Mouse (Mus musculus): ENCODE data around the gene BC004004. TPM values are rescaled to one million over a fixed set of nuclear protein-coding genes. Genes with fewer than 3 reads are reported as not detected.
"Not testable (repeated sequence)": the region's sequence is repeated elsewhere in the genome, so short reads cannot be mapped to it uniquely, and the experiment has no call there.

BC004004 gene
- polyA plus RNA-seq, 1 experiment from 2014 or later, result 79.2 TPM

DNA sequence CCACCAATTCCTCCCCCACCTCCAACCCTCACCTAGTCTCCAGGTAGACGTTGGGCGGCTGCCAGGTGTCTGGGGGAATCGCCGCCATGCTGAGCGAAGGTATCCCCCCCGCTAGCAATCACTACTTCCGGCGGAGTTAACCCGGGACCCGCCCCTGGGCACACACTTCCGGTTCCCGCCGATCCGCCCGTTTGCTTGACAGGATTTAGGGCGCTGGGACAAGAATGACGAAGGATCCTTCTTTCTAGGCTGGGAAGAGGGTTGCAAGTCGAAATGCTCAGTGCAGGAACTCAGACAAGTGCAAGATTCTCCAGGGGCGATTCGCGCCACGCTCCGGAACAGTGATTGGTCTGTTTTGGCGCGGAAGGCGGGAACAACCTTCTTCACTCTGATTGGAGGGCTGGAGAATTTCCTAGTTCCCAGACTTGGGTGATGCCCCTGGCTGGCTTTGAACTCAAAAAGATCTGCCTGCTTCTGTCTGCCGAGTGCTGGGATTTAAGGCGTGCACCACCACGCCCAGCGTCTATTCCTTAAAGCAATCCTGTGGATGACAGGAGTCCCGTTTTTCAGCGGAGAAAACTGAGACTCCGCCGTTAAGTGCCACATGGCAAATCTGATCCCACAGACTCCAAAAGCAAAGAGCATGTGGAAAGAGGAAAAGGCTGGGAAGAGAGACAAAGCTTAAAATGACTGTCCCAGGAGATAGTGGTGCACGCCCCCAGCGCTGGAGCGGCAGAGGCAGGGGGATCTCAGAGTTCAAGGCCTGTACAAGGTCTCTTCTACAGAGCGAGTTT is 4.6 kb upstream of the BC004004 start, which contains the start of gene Ppil1:
Gene Ppil1 (minus strand): TSS at position 347 of the 794 bp plus-strand sequence.
- H3K4me3 ChIP-seq, result peak within 1 kb of the TSS; percentile 90
- no peaks in the 10 kb centered on the region for H3K9me3 ChIP-seq
- peak within 1 kb of the TSS; percentile 99 for H3K27ac ChIP-seq
- H3K36me3 ChIP-seq, result peaks cover 28% of the 10 kb centered on the region
- no peaks in the 10 kb centered on the region for H3K27me3 ChIP-seq (ENCODE audit: insufficient read depth, poor library complexity, severe bottlenecking)
- DNase-seq (ENCODE audit: low spot score), result peak; percentile 95
- peaks cover 34% of the 10 kb centered on the region for H3K4me1 ChIP-seq
- 6% methylated on average over 38 of the region's 38 CpGs for WGBS

DNA sequence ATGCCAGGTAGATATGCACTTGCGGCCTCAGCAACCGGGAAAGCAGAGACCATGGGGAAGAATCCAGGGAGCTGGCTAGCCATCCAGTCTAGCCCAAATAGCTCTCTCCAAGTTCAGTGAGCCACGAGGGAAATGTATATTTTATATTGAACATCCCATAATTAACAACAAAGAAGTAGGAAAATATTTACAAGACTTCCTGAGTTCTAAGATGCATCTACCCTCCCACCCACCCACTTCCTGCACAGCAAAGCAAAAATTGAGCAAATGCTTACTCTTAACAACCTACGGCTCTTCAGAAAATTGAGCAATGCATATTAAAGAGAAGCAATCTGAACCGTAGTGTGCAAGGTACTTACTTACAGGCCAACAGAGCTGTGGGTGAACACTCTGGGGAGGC is 3.8 kb upstream of the BC004004 start:
- DNase-seq (ENCODE audit: low spot score), result no peak
- Histone ChIP-seq H3K9me3 (no peaks in the 10 kb centered on the region), H3K4me3 (peak overlapping the region; percentile 90), H3K4me1 (peaks cover 34% of the 10 kb centered on the region), H3K36me3 (peaks cover 22% of the 10 kb centered on the region), H3K27me3 (ENCODE audit: insufficient read depth, poor library complexity, severe bottlenecking) (no peaks in the 10 kb centered on the region), H3K27ac (peak overlapping the region; percentile 99)
- 85% methylated on average over 5 of the region's 5 CpGs for WGBS

GRCm38 (mm10) chr17:29267040-29267439 is 1.5 kb upstream of the BC004004 start:
- WGBS, result 80% methylated on average over 2 of the region's 2 CpGs
- not testable (repeated sequence) for H3K27me3 ChIP-seq (ENCODE audit: insufficient read depth, poor library complexity, severe bottlenecking); H3K4me3 ChIP-seq; H3K36me3 ChIP-seq; DNase-seq (ENCODE audit: low spot score); H3K9me3 ChIP-seq; H3K27ac ChIP-seq
- peaks cover 30% of the 10 kb centered on the region for H3K4me1 ChIP-seq

DNA sequence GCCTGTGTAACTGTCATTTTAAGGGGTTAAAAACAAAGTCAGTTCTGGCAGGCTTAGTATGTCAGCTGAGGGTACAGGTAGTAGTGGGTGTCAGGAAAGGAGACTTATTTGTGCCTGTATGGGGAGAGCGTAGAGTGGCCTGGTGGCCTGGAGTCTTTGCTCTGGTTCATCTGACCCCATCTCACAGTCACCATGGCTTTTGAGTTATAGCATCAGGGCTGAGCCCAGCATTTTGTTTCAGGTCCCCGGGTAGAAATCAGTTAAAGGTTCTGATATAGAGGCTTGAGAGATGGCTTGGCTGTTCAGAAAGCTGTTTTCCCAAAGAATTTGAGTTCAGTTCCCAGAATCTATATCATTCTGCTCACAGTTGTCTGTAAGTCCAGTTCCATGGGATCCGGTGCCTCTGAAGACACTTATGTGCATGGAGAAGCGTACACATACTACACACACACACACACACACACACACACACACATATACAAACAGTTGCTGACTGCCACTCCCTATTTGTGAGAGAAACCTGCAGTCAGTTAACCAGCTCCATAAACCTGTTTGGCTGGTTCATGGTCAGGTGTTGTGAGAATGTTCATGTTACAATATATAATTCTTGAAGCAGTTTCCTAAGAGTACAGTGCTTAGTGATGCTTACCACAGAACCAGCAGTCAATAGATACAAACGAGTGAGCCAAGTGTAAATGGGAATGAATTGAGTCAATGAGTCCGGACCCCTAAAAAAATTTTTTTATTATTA is 482 bp upstream of the BC004004 start:
- Histone ChIP-seq H3K4me3 (peak overlapping the region; percentile 85), H3K27me3 (ENCODE audit: insufficient read depth, poor library complexity, severe bottlenecking) (no peaks in the 10 kb centered on the region), H3K4me1 (peaks cover 19% of the 10 kb centered on the region), H3K27ac (peak overlapping the region; percentile 96), H3K36me3 (no peaks in the 10 kb centered on the region), H3K9me3 (no peaks in the 10 kb centered on the region)
- DNase-seq (ENCODE audit: low spot score), result no peak
- WGBS, result 58% methylated on average over 6 of the region's 6 CpGs

DNA sequence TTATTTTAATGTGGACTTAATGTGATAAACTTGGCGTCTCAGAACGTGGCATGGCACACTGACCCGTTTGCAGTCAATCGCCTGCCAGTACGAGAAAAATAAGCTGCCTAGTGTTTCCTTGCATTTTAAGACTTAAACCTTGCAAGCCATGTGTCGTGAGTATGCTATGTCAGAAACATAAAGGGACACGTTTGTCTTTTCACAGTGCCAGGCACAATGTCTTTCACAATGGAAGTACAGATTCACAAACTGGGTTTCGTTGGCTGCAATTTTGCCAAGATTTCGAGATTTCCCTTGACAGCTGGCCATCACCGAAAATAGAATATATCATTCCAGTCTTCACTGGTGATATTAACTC is 740 bp downstream of the BC004004 start:
- no peaks in the 10 kb centered on the region for H3K9me3 ChIP-seq
- H3K36me3 ChIP-seq, result no peaks in the 10 kb centered on the region
- peaks cover 20% of the 10 kb centered on the region for H3K4me1 ChIP-seq
- DNase-seq (ENCODE audit: low spot score), result no peak
- H3K4me3 ChIP-seq, result peak overlapping the region; percentile 85
- H3K27ac ChIP-seq, result peak overlapping the region; percentile 96
- no peaks in the 10 kb centered on the region for H3K27me3 ChIP-seq (ENCODE audit: insufficient read depth, poor library complexity, severe bottlenecking)
- 22% methylated on average over 10 of the region's 10 CpGs for WGBS

GRCm38 (mm10) chr17:29270148-29270698 is 1.6 kb downstream of the BC004004 start:
- peaks cover 16% of the 10 kb centered on the region for H3K4me1 ChIP-seq
- no peaks in the 10 kb centered on the region for H3K36me3 ChIP-seq
- H3K4me3 ChIP-seq, result no peak overlapping the region
- DNase-seq (ENCODE audit: low spot score), result no peak
- 89% methylated on average over 9 of the region's 9 CpGs for WGBS
- H3K27me3 ChIP-seq (ENCODE audit: insufficient read depth, poor library complexity, severe bottlenecking), result no peaks in the 10 kb centered on the region
- H3K27ac ChIP-seq, result no peak overlapping the region
- H3K9me3 ChIP-seq, result no peaks in the 10 kb centered on the region

DNA sequence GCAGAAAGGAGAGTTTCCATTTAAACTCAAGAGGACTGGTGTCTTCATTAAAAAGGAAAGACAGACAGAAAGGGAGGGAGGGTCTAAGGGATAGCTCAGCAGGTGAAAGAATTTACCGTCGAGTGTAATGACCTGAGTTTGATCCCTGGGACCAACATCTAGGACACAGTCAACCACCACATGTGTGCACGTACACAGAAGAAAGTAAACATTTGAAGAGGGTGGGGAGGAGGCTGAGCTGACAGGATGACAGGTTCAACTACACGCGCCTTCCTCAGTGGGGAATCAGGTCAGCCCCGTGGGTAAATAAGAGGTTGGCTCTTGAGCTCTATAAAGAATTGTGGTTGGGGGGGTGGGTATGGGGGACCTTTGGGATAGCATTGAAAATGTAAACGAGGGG is 4.6 kb downstream of the BC004004 start:
- no peaks in the 10 kb centered on the region for H3K9me3 ChIP-seq
- H3K27ac ChIP-seq, result no peak overlapping the region
- DNase-seq (ENCODE audit: low spot score), result no peak
- no peaks in the 10 kb centered on the region for H3K27me3 ChIP-seq (ENCODE audit: insufficient read depth, poor library complexity, severe bottlenecking)
- no peak overlapping the region for H3K4me3 ChIP-seq
- 0 out of 2 replicates have a peak, but pooled peaks cover 2% of the 10 kb centered on the region for H3K36me3 ChIP-seq
- 81% methylated on average over 7 of the region's 7 CpGs for WGBS
- H3K4me1 ChIP-seq, result peaks cover 16% of the 10 kb centered on the region

- Histone ChIP-seq H3K36me3 (0 out of 2 replicates have a peak, but pooled peaks cover 2% of the 10 kb centered on the region), H3K9me3 (no peaks in the 10 kb centered on the region), H3K27me3 (ENCODE audit: insufficient read depth, poor library complexity, severe bottlenecking) (no peaks in the 10 kb centered on the region), H3K27ac (no peak overlapping the region; the same call in 1 of the 2 replicates), H3K4me3 (no peak overlapping the region), H3K4me1 (peaks cover 16% of the 10 kb centered on the region)
- DNase-seq (ENCODE audit: low spot score), result no peak
- 80% methylated on average over 11 of the region's 11 CpGs for WGBS
These were observed 5.3 kb downstream of the BC004004 start for GRCm38 (mm10) chr17:29273889-29274288.

DNA sequence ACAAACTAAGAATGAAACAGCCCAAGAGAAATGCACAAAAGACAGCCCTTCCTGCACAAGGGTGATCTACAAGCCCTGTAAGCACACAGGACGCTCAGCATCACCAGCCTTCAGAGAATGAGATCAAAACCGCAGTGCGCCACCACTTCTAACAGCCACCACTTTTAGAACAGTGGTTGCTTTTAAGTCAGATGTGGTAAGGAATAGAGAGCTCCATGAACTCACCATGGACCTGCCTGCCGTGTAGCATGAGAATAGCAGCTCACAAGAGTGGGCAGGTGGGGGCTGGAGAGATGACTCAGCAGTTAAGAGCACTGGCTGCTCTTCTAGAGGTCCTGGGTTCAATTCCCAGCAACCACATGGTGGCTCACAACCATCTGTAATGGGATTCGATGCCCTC is 11.8 kb downstream of the BC004004 start:
- Histone ChIP-seq H3K27ac (no peak overlapping the region), H3K36me3 (peaks cover 41% of the 10 kb centered on the region), H3K27me3 (ENCODE audit: insufficient read depth, poor library complexity, severe bottlenecking) (no peaks in the 10 kb centered on the region), H3K4me3 (no peak overlapping the region), H3K4me1 (0 out of 2 replicates have a peak, but pooled peaks cover 3% of the 10 kb centered on the region), H3K9me3 (peaks cover under 1% of the 10 kb centered on the region; the same call in 1 of the 2 replicates)
- WGBS, result 93% methylated on average over 5 of the region's 5 CpGs
- no peak for DNase-seq (ENCODE audit: low spot score)

GRCm38 (mm10) chr17:29281541-29281940 is 13.0 kb downstream of the BC004004 start:
- Histone ChIP-seq H3K4me1 (0 out of 2 replicates have a peak, but pooled peaks cover 3% of the 10 kb centered on the region), H3K36me3 (peaks cover 48% of the 10 kb centered on the region), H3K9me3 (peaks cover 4% of the 10 kb centered on the region; the same call in 1 of the 2 replicates), H3K27ac (no peak overlapping the region), H3K27me3 (ENCODE audit: insufficient read depth, poor library complexity, severe bottlenecking) (no peaks in the 10 kb centered on the region), H3K4me3 (no peak overlapping the region)
- no peak for DNase-seq (ENCODE audit: low spot score)
- WGBS, result 82% methylated on average over 5 of the region's 5 CpGs

DNA sequence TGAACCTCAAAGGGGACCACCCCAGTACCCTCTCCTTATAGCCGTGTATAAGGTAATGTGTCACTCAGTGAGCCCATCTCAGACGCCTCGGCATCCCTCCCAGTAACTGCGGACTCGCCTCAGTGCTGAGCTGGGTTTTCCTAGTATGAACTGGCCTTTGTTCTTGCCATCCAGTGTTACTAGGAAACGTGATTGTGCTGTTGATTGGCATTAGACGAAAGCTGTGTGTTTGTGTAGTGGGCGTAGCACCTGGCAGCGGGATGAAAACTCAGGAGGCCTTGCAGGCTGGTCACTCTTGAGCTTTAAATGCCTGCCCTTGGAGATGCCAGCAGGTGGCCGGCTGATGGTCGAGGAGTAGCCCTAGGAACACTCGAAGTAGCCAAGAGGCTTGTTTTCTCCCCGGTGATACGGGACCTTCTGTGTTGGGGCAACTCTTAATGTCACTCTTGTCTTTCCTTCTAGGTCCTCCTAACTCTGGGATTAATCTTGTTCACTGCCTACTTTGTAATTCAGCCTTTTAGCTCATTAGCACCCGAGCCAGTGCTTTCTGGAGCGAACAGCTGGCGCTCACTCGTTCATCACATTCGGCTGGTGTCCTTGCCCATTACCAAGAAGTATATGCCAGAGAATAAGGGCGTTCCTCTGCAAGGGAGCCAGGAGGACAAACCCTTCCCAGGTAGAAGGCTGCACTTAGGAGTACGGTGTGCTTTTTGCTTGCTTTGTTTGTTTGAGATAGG is 13.8 kb downstream of the BC004004 start:
- no peak for DNase-seq (ENCODE audit: low spot score)
- Histone ChIP-seq H3K36me3 (peaks cover 50% of the 10 kb centered on the region), H3K4me1 (0 out of 2 replicates have a peak, but pooled peaks cover 3% of the 10 kb centered on the region), H3K9me3 (peaks cover 4% of the 10 kb centered on the region; the same call in 1 of the 2 replicates), H3K27me3 (ENCODE audit: insufficient read depth, poor library complexity, severe bottlenecking) (no peaks in the 10 kb centered on the region), H3K27ac (no peak overlapping the region), H3K4me3 (no peak overlapping the region)
- WGBS, result 77% methylated on average over 21 of the region's 21 CpGs

DNA sequence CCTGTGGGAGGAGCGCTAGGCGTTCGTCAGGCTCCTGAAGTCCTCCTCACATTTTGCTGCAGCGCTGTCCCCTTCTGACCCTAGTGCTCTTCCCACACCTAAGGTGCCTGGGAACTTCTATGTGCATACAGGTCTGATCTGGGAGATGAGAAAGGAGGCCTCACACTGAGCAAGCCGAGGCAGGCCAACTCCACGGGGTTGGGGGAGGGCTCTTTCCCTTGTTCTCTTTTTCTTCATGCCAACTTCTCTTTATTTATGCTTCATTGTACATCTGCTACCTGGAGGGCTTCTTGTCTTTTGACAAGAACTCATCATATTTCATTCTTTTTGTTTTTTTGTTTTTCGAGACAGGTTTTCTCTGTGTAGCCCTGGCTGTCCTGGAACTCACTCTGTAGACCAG is 23.2 kb downstream of the BC004004 start:
- 84% methylated on average over 7 of the region's 7 CpGs for WGBS
- H3K36me3 ChIP-seq, result peaks cover 35% of the 10 kb centered on the region

More for the DNA sequence above, 23.2 kb downstream of the BC004004 start:
- no peak overlapping the region for H3K4me3 ChIP-seq
- H3K9me3 ChIP-seq, result no peaks in the 10 kb centered on the region
- H3K4me1 ChIP-seq, result no peaks in the 10 kb centered on the region
- no peaks in the 10 kb centered on the region; the same call in 1 of the 2 replicates for H3K27me3 ChIP-seq (ENCODE audit: insufficient read depth, poor library complexity, severe bottlenecking)
- DNase-seq (ENCODE audit: low spot score), result no peak
- no peak overlapping the region for H3K27ac ChIP-seq
